Mouse (Mus musculus): ENCODE data around the gene Gm11992. TPM values are rescaled to one million over a fixed set of nuclear protein-coding genes. Genes with fewer than 3 reads are reported as not detected.

Gm11992 gene
- total and polyA plus RNA-seq, 3 experiments = not detected

DNA sequence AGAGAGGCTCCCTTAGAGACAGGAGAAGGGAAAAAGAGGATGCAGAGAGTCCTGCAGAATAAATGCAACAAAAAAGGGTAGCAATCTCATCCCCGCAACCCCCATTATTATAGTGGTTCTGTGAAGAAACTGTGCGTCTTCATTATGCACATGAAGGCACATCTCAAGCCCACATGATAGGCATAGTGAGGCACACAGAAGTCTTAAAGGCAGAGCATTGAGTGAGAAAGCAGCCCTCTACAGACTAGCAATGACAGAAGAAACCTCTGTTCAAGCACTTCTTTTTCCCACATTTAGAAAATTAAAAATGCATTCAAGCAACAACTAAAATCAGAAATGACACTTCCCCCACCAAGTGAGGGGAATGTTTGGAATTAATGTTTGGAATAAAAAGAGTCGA is 28.1 kb downstream of the Gm11992 start:
- dilution Hi-C loops (cut with MboI; ENCODE audit: extremely low pct_ligation_motif_present, extremely low pct_unique_long_range_greater_than_20kb, low sequenced_read_pairs) (no loop called here), in situ Hi-C loops (cut with MboI; ENCODE audit: low pct_ligation_motif_present, low pct_unique_long_range_greater_than_20kb, low sequenced_read_pairs) (no loop called here)
- no peak overlapping the region for H3K4me2 ChIP-seq (ENCODE audit: insufficient read depth, low read depth, poor library complexity, severe bottlenecking)
- no peak overlapping the region for H3K4me3 ChIP-seq (replicated peaks in 1 of 3; ENCODE audit: low read depth in 2 of 3, low read length in 2 of 3, poor library complexity in 1 of 3)
- no peak for TF ChIP-seq NRF1 (IDR thresholded peaks at IDR 0.05; ENCODE audit: low read depth, low read length)
- no peak for TF ChIP-seq UBTF (IDR thresholded peaks at IDR 0.05; ENCODE audit: low read depth, low read length)
- no peak for TF ChIP-seq MXI1 (IDR thresholded peaks at IDR 0.05; ENCODE audit: low read depth, low read length)
- TF ChIP-seq ZNF384 (IDR thresholded peaks at IDR 0.05; ENCODE audit: low read depth, low read length) = no peak
- TF ChIP-seq USF1 (IDR thresholded peaks at IDR 0.05; ENCODE audit: low read depth, low read length) = no peak
- no peak for TF ChIP-seq ZC3H11A (IDR thresholded peaks at IDR 0.05; ENCODE audit: low read depth, low read length)
- TF ChIP-seq CTCF (conservative IDR thresholded peaks at IDR 0.05 in 1 of 2, IDR thresholded peaks at IDR 0.05 in 1 of 2; ENCODE audit: low read depth in 2 of 2, low read length in 2 of 2) = no peak
- no peak for TF ChIP-seq CHD1 (IDR thresholded peaks at IDR 0.05; ENCODE audit: low read depth, low read length)
- TF ChIP-seq BHLHE40 (IDR thresholded peaks at IDR 0.05; ENCODE audit: low read depth, low read length) = no peak
- no peak for TF ChIP-seq ZKSCAN1 (IDR thresholded peaks at IDR 0.05; ENCODE audit: borderline replicate concordance, low read depth, low read length)
- no peak for DNase-seq (ENCODE audit: extremely low read depth)
- H3K9me3 ChIP-seq (replicated peaks; ENCODE audit: low read length) = no peaks in the 10 kb centered on the region
- H3K79me2 ChIP-seq (replicated peaks; ENCODE audit: control insufficient read depth, extremely low read depth, insufficient read depth, poor library complexity, severe bottlenecking) = no peaks in the 10 kb centered on the region
- no peak overlapping the region for H3K27ac ChIP-seq (ENCODE audit: insufficient read depth, low read depth)
- no peaks in the 10 kb centered on the region for H3K36me3 ChIP-seq (replicated peaks in 1 of 2; ENCODE audit: control insufficient read depth in 1 of 2, insufficient read depth in 1 of 2, low read length in 1 of 2)
- H3K9ac ChIP-seq (ENCODE audit: insufficient read depth, low read depth) = no peak overlapping the region
- H3K4me1 ChIP-seq (ENCODE audit: control insufficient read depth in 1 of 2, insufficient read depth in 2 of 2) = no peaks in the 10 kb centered on the region
- H3K27me3 ChIP-seq (replicated peaks) = peaks cover 50% of the 10 kb centered on the region

DNA sequence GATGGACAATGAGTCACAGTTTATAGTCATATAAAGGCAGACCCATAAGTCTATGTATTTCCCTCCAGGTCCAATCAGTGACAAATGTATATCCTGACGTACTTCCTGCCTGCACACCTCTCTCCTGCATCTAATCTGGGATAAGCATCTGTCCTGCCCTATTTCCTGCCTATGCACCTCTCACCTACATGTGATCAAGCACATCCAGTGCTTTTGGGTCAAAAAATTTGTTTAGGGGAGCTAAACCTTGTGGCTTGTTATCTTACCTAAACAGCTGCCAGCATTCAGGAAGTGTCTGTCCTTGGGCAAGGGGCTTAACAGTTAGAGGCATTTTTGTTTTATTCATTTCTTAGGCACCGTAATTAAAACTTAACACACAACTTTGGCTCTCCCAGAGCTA is 64.8 kb downstream of the Gm11992 start:
- H3K27ac ChIP-seq (ENCODE audit: insufficient read depth, low read depth) = no peak overlapping the region
- no peak overlapping the region for H3K4me2 ChIP-seq (ENCODE audit: insufficient read depth, low read depth, poor library complexity, severe bottlenecking)
- no peak for TF ChIP-seq USF1 (IDR thresholded peaks at IDR 0.05; ENCODE audit: low read depth, low read length)
- TF ChIP-seq RAD21 (IDR thresholded peaks at IDR 0.05; ENCODE audit: low read depth, low read length) = no peak
- no peak for TF ChIP-seq MXI1 (IDR thresholded peaks at IDR 0.05; ENCODE audit: low read depth, low read length)
- TF ChIP-seq RCOR1 (conservative IDR thresholded peaks at IDR 0.05; ENCODE audit: low read depth, low read length) = no peak
- no peak for TF ChIP-seq ZNF384 (IDR thresholded peaks at IDR 0.05; ENCODE audit: low read depth, low read length)
- no peak for TF ChIP-seq EP300 (IDR thresholded peaks at IDR 0.05; ENCODE audit: low read length)
- TF ChIP-seq CHD2 (IDR thresholded peaks at IDR 0.05; ENCODE audit: low read length) = no peak
- TF ChIP-seq ZMIZ1 (IDR thresholded peaks at IDR 0.05; ENCODE audit: low read depth, low read length) = no peak
- no peak for TF ChIP-seq CTCF (conservative IDR thresholded peaks at IDR 0.05 in 1 of 2, IDR thresholded peaks at IDR 0.05 in 1 of 2; ENCODE audit: low read depth in 2 of 2, low read length in 2 of 2)
- no peak for TF ChIP-seq IRF4 (IDR thresholded peaks at IDR 0.05; ENCODE audit: low read depth, low read length)
- TF ChIP-seq NELFE (IDR thresholded peaks at IDR 0.05; ENCODE audit: low read depth, low read length) = no peak
- TF ChIP-seq ELF1 (IDR thresholded peaks at IDR 0.05; ENCODE audit: low read depth, low read length) = no peak
- TF ChIP-seq KAT2A (IDR thresholded peaks at IDR 0.05; ENCODE audit: insufficient replicate concordance, low read length) = no peak
- H3K27me3 ChIP-seq (replicated peaks) = peaks cover 68% of the 10 kb centered on the region
- in situ Hi-C loops (cut with MboI; ENCODE audit: low pct_ligation_motif_present, low pct_unique_long_range_greater_than_20kb, low sequenced_read_pairs) (no loop called here), dilution Hi-C loops (cut with MboI; ENCODE audit: extremely low pct_ligation_motif_present, extremely low pct_unique_long_range_greater_than_20kb, low sequenced_read_pairs) (no loop called here)
- DNase-seq (ENCODE audit: extremely low read depth) = no peak
- H3K4me1 ChIP-seq (ENCODE audit: control insufficient read depth in 1 of 2, insufficient read depth in 2 of 2) = 0 out of 4 replicates have a peak, but pooled peaks cover 0 to 2% of the 10 kb centered on the region in 2 experiments
- no peak overlapping the region for H3K4me3 ChIP-seq (replicated peaks in 1 of 3; ENCODE audit: low read depth in 2 of 3, low read length in 2 of 3, poor library complexity in 1 of 3)
- no peak overlapping the region for H3K9ac ChIP-seq (ENCODE audit: insufficient read depth, low read depth)
- no peaks in the 10 kb centered on the region for H3K79me2 ChIP-seq (replicated peaks; ENCODE audit: control insufficient read depth, extremely low read depth, insufficient read depth, poor library complexity, severe bottlenecking)
- H3K36me3 ChIP-seq (replicated peaks in 1 of 2; ENCODE audit: control insufficient read depth in 1 of 2, insufficient read depth in 1 of 2, low read length in 1 of 2) = no peaks in the 10 kb centered on the region
- H3K9me3 ChIP-seq (replicated peaks; ENCODE audit: low read length) = no peaks in the 10 kb centered on the region
